Mouse (Mus musculus): ENCODE results near the gene Meis3. TPM values are rescaled to one million over a fixed set of nuclear protein-coding genes. Genes with fewer than 3 reads are reported as not detected.

Gene Meis3
- polyA plus RNA-seq, 1 experiment from 2014 or later, result 7.7 TPM

- ATAC-seq (ENCODE audit: insufficient number of reproducible peaks, insufficient read depth, low FRiP score, low TSS enrichment, low read depth), result no peak
- 93% methylated on average over 9 of the region's 9 CpGs for WGBS
- Histone ChIP-seq H3K9me3 (no peaks in the 10 kb centered on the region), H3K27ac (no peak overlapping the region), H3K9ac (replicated peaks) (no peak overlapping the region), H3K4me2 (no peak overlapping the region), H3K4me3 (replicated peaks) (no peak overlapping the region), H3K27me3 (no peaks in the 10 kb centered on the region), H3K36me3 (peaks cover 94% of the 10 kb centered on the region), H3K4me1 (replicated peaks) (no peaks in the 10 kb centered on the region)
Observed at GRCm38 (mm10) chr7:16213986-16214385, 39.1 kb downstream of the Meis3 start.

DNA sequence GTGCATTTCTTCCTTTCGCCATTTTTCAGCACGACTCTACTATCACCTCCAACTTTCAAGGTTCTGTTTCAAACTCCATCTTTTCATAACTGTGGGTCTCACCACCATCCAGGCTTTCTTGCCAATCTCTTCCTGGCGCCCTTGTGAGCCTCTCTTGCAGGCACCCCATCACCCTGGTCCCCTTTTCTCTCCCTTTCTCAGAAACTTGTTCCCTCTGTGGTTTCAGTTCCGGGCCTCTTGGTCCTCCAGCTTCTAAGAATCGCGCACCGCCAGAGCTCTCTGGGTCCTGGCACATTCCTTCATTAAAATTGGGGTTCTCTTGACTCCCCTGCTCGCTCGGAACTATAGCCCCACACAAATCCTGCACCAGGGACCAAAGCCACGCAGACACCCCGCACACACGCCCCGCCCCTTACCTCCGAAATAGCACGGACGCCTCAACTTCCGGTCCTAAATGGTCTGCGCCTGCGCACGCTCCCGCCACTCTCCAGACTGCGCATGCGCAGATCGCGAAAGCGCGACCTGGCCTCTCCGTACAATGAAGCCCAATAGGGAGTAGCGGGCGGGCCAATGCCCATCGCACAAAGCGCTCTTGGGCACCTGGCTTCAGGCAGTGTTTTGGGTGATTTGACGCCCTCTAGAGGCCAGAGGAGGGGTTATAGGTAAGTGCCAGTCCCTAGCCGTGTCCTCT, 46.8 kb downstream of the Meis3 start, which contains the start of gene Dhx34:
Dhx34 (minus strand) TSS at position 456 of the 691 bp plus-strand sequence.
- Histone ChIP-seq H3K4me1 (replicated peaks) (peaks cover 7% of the 10 kb centered on the region), H3K4me2 (peak within 1 kb of the TSS; percentile 61), H3K27me3 (peaks cover 5% of the 10 kb centered on the region; the same call in 1 of the 2 replicates), H3K27ac (peak within 1 kb of the TSS; percentile 85), H3K9me3 (no peaks in the 10 kb centered on the region), H3K36me3 (peaks cover 21% of the 10 kb centered on the region), H3K9ac (replicated peaks) (peak within 1 kb of the TSS; percentile 82), H3K4me3 (replicated peaks) (peak within 1 kb of the TSS; percentile 64)
- 2% methylated on average over 34 of the region's 34 CpGs for WGBS
- ATAC-seq (ENCODE audit: insufficient number of reproducible peaks, insufficient read depth, low FRiP score, low TSS enrichment, low read depth), result peak; percentile 88

DNA sequence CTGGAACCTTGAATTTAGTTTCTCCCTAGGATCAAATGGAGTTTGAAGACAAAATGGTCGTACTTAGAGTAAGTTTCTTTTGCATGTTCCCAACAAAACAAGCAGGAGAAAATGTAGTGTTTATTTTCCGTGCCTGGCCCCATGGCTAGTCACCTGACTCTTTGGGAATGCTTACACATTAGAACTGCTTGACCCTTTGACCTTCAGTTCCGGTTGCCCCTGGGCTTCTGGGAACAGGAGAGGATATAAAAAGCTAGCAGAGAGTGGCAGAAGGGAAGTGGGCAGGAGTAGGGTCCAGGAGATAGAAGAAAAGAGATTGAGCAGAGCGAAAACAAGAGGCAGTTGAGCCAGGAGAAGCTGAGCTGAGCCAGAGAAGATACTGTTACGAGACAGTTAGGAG, 55.0 kb downstream of the Meis3 start:
- no peak for ATAC-seq (ENCODE audit: insufficient number of reproducible peaks, insufficient read depth, low FRiP score, low TSS enrichment, low read depth)
- no peak overlapping the region for H3K27ac ChIP-seq

More for the DNA sequence above, 55.0 kb downstream of the Meis3 start:
- peaks cover 2% of the 10 kb centered on the region; the same call in 1 of the 2 replicates for H3K27me3 ChIP-seq
- H3K9ac ChIP-seq (replicated peaks), result no peak overlapping the region
- WGBS, result 29% methylated on average over 5 of the region's 5 CpGs
- peaks cover 8% of the 10 kb centered on the region; the same call in 1 of the 2 replicates for H3K9me3 ChIP-seq
- H3K4me3 ChIP-seq (replicated peaks), result no peak overlapping the region
- H3K4me2 ChIP-seq, result no peak overlapping the region
- no peaks in the 10 kb centered on the region for H3K36me3 ChIP-seq
- H3K4me1 ChIP-seq (replicated peaks), result peaks cover 8% of the 10 kb centered on the region

Other genes with a start within 250 kb of the Meis3 start
- gene Nop53, start 229.0 kb upstream of the Meis3 start, polyA plus RNA-seq (2016; fragmentation: Nextera tagmentation; extraction: Ambion mirVana), result 187 and 192 TPM in 2 replicates
- 10.0 and 12.4 TPM in 2 replicates for gene Ehd2, start 207.5 kb upstream of the Meis3 start, polyA plus RNA-seq (2016; fragmentation: Nextera tagmentation; extraction: Ambion mirVana)
- gene Bicra, start 127.2 kb upstream of the Meis3 start, polyA plus RNA-seq (2016; fragmentation: Nextera tagmentation; extraction: Ambion mirVana), result 9.0 and 9.4 TPM in 2 replicates
- 0.08 TPM in 1 of 2 replicates, not detected in the other for gene Zfp541, start 113.3 kb upstream of the Meis3 start, polyA plus RNA-seq (2016; fragmentation: Nextera tagmentation; extraction: Ambion mirVana)
- gene Napa, start 76.6 kb upstream of the Meis3 start, polyA plus RNA-seq (2016; fragmentation: Nextera tagmentation; extraction: Ambion mirVana), result 181 and 202 TPM in 2 replicates
- gene Kptn, start 55.2 kb upstream of the Meis3 start, polyA plus RNA-seq (2016; fragmentation: Nextera tagmentation; extraction: Ambion mirVana), result 30.7 and 33.3 TPM in 2 replicates
- 0.18 and 0.20 TPM in 2 replicates for gene Slc8a2, start 45.3 kb upstream of the Meis3 start, polyA plus RNA-seq (2016; fragmentation: Nextera tagmentation; extraction: Ambion mirVana)
- 14.7 and 17.4 TPM in 2 replicates for gene Dhx34, start 46.9 kb downstream of the Meis3 start, polyA plus RNA-seq (2016; fragmentation: Nextera tagmentation; extraction: Ambion mirVana)
- gene C5ar2, start 69.1 kb downstream of the Meis3 start, polyA plus RNA-seq (2016; fragmentation: Nextera tagmentation; extraction: Ambion mirVana), result 0.10 TPM in 1 of 2 replicates, not detected in the other
- gene C5ar1, start 84.5 kb downstream of the Meis3 start, polyA plus RNA-seq (2016; fragmentation: Nextera tagmentation; extraction: Ambion mirVana), result 0.45 and 0.91 TPM in 2 replicates
- 13.9 and 17.6 TPM in 2 replicates for gene Inafm1, start 98.5 kb downstream of the Meis3 start, polyA plus RNA-seq (2016; fragmentation: Nextera tagmentation; extraction: Ambion mirVana)
- gene Ccdc9, start 111.7 kb downstream of the Meis3 start, polyA plus RNA-seq (2016; fragmentation: Nextera tagmentation; extraction: Ambion mirVana), result 43.1 and 44.7 TPM in 2 replicates
- 8.2 and 9.3 TPM in 2 replicates for gene Bbc3, start 133.3 kb downstream of the Meis3 start, polyA plus RNA-seq (2016; fragmentation: Nextera tagmentation; extraction: Ambion mirVana)
- 404 and 415 TPM in 2 replicates for gene Sae1, start 212.7 kb downstream of the Meis3 start, polyA plus RNA-seq (2016; fragmentation: Nextera tagmentation; extraction: Ambion mirVana)
- gene Zc3h4, start 225.8 kb downstream of the Meis3 start, polyA plus RNA-seq (2016; fragmentation: Nextera tagmentation; extraction: Ambion mirVana), result 26.3 and 26.8 TPM in 2 replicates